Mouse (Mus musculus) frontal cortex, postnatal 25 days (tissue): ENCODE results near the gene Mgat5b.
A peak's percentile ranks its signal among the peaks of the same experiment; 100 is the strongest.

ENCODE experiments used
- DNase-seq, 2 experiments: peaks; one replicate each; pipeline ENCODE4 v3.0.0; 2022; ENCODE audit warnings: low spot score in 2 of 2

The Mgat5b gene

GRCm38 (mm10) chr11:117030471-117031101 is 111.9 kb downstream of the Mgat5b start:
- peak; percentile 38 to 57 for DNase-seq

DNA sequence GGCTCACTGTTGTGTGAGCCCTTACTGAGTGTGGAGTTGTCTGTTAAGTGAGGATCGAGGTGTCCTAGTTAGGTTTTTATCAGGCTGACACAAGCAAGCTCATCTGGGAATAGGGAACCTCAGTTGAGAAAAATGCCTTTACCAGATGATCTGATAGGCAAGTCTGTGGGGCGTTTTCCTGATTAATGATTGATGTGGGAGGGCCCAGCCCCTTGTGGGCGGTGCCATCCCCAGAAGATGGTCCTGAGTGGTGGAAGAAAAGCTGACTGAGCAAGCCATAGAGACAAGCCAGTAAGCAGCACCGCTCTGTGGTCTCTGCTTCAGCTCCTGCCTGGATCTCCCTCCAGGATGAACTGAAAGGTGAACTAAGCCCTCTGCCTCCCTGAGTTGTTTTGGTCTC is 112.6 kb downstream of the Mgat5b start:
- DNase-seq, result no peak

- no peak for DNase-seq
Measured at GRCm38 (mm10) chr11:117035661-117036336, 117.1 kb downstream of the Mgat5b start.
